Mouse (Mus musculus) left cerebral cortex, adult 11 months (tissue): ENCODE measurements around the gene Msrb3.

Experiments
- DNase-seq: peaks from one replicate; pipeline ENCODE4 v3.0.0; 2022; ENCODE audit warnings: low spot score

The Msrb3 gene

GRCm38 (mm10) chr10:120898357-120898756, 544 bp downstream of the Msrb3 start:
- DNase-seq: no peak

DNA sequence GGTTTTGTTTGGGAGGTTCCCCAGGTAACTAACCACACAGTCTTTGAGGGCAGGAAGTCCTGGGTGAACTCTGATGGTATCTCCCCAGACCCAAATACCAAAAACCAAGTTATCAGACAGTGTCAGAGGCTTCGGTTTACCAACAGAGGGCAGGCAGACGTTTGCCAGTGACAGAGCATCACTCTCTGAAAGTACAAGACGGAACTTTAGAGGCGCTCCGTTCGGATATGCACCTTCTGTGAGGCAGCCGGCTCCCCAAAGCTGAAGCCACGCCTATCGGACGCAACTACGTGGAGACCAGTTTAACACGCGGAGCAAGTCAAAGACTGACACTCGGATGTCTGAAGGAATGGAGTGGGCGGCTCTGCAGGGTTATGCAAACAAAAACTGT, 3.0 kb downstream of the Msrb3 start:
- no peak for DNase-seq

DNA sequence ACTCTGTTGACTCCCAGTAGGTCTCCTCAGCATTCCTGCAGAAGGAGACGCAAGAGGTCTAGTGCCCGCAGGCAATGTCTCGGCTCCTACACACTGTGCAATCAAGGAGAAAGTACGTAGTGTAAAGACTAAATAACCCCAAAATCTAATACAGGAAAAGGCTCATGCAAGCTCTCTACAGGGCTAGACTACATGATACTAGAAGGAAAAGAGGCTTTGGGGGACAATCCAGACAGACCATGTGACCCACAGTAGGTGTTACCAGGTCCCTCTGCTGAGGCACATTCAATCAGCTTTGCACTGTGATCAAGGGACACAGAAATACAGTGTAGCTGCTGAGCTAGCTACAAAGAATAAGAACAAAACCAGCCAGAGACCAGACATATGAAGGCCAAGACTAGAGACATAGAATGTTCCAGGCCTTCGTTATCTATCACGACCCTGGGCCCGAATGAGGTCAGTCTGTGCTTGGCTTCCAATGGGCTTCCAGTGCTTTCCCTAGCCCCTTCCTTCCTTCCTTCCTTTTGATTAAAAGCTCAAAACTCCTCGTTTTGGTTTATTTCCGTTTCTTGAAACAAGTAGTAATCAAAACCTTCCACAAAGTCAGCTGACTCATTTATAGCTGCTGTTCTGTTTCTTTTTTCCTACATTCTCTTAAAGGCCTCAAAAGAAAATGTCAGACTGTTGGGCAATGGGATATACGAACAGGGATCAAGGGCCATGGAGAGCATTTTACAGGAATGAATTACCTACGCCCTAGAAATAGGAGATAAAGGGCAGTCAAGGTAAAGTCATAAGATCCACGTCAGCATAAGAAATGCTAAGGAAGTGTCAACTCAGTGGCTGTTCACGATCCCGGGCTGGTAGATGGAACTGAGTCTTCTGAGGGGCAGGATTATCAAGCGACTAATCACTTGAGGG, 3.7 kb downstream of the Msrb3 start:
- no peak for DNase-seq

- DNase-seq: no peak
These were observed 5.0 kb downstream of the Msrb3 start for GRCm38 (mm10) chr10:120893938-120894337.

DNA sequence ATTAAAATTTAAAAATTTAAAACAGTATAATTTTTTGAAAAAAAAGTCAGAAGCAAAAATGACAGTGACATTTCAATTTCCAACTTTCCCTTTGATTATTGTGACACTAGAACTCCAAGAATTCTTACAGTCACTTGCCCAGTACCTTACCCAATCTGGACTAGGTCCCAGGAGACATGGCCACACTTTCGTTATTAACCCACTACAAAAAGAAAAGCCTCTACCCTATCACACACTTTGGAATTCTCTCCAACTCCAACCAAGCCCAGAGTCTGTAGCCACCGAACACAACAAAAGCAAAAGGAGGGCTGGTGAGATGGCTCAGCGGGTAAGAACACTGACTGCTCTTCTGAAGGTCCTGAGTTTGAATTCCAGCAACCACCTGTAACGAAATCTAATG, 7.8 kb downstream of the Msrb3 start:
- no peak for DNase-seq

DNA sequence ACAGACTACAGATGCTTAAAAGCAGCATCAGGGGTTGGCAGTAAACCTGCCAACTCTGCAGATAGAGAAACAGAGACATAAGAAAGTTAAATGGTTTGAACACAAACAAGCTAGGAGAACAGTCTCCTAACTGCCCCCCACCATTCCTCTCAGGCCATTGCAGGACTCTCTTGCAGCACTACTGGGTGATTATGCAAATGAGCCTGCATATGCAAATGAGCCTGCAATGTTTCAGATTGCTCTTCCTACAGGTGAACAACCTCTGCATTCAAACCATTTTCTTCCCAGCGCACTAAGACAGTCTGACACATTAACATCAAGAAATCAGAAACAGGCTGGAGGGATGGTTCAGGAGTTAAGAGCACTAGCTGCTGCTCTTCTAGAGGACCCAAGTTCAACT, 8.3 kb downstream of the Msrb3 start:
- DNase-seq: no peak

DNA sequence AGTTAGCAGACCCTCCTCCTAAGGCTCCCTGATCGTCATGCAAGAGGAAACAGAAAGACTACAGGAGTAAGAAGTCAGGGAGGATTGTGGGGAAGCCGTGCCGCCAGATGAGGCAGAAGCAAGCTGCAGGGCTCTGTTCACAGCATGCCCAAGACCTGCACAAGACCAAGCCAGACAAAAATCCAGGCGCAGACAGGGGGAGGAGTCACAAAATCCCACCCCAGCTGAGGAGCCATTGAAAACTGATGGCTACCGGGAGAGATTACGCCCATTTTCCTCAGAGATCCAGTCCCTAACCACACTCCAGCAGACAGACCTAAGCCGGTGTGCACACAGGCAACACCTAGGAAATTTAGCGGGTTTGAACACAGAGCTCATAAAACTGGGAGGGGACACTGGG, 10.4 kb downstream of the Msrb3 start:
- DNase-seq: no peak

DNA sequence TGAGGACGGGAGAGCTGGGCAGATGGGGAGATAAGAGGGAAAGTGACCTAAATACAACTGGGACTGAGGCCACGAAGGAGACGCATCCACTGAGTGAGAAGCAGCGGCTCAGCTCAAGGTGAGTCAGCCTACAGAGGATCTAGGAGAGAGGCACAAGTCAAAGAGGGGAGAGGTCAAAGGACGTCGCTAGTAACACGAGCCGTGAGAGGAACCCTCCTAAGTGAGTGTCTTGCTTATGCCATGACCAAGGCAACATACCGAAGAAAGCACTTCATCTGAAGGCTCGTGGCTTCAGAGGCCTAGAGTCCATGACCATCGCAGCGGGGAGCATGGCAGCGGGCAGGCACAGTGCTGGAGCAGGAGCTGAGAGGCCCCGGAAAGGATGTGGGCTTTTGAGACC, 14.7 kb downstream of the Msrb3 start:
- DNase-seq: no peak

DNA sequence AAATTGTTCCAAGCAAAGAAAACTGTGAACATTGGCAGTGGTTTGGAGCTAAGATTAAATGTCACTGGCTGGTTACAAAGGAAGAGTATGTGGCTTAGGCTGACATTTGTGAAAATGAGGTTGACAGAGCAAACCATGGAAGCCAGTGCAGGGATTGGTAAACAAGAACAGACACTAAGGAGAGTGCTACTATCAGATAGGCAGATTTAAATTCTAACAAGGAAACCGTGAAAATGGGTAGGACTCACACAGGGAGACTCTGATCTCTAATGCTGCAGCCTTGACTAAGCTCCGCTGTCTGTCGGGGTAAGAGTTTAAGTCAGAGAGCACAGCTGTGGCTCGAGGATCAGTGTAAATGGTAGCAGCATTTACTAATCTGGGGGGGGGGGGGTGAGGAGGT, 15.2 kb downstream of the Msrb3 start:
- DNase-seq: no peak

- no peak for DNase-seq
These were observed 15.9 kb downstream of the Msrb3 start for GRCm38 (mm10) chr10:120883069-120883415.

DNA sequence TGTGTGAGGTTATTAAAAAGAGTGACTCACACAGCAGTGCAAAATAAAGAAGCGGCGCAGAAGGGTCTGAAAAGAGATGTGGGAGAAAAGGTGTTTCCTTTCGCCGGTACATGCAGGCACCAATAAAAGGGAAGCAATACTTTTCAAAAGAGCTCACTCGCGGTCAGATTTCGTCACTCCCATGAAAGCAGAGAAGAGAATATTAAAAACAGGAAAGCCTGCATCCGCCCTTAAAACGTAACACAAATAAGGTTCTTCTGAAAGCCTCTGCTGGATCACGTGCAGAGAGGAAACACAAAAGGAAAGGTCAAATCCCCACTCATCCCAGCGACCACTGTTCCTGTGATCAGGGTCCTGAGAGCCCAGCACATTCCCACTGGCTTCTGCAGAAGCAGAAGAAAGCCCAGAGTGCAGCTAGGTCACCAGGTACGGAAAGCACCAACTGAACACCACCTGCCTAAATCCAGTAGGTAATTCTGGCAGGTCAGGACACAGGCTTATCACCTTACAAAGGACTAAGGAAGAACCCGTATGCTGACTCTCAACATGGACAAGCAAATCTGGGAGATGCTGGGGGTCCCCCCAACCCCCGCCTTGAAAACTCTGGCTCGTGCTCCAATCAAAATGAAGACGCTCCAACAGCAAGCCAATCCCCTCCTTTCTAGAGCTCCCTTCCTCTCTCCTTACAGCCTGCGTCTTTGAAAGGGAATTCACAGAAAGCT, 16.4 kb downstream of the Msrb3 start:
- DNase-seq: no peak

DNA sequence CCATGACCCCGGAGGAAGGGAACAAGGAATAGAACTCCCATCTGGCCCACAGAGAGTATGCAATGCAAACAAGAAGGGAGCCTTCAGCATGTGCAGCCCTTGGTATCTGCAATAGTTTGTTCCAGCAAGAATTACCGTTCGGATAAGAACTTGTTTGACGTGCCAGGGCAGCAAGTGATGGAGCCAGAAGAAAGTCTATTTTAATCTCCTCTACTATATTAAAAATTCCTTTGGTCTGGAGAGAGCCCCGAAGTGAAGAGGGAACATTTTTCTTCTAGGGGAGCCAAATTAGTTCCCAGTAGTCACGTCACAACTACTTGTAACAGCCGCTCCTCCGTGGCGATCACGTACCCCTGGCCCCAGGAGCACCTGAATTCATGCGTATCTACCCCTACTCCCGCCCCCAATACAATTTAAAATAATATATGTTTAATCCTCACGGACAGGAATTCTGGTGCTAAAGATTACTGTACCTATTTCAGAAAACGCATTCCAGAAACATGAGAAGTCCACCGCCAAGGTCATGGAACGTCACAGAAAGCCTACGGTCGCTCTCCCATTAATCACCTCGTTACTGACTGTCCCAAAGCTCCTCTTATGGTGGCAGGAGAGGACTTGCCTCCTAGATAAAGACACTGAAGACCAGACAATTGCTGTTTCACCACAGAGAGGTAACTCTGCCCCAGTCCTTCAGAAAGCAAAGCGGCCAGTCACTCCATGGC, 22.2 kb downstream of the Msrb3 start:
- DNase-seq: no peak

GRCm38 (mm10) chr10:120875672-120876463, 23.0 kb downstream of the Msrb3 start:
- peak; percentile 65 for DNase-seq

- no peak for DNase-seq
These were observed 24.6 kb downstream of the Msrb3 start for GRCm38 (mm10) chr10:120874261-120874660.

- DNase-seq: no peak
These were observed 25.2 kb downstream of the Msrb3 start for GRCm38 (mm10) chr10:120873646-120874201.

DNA sequence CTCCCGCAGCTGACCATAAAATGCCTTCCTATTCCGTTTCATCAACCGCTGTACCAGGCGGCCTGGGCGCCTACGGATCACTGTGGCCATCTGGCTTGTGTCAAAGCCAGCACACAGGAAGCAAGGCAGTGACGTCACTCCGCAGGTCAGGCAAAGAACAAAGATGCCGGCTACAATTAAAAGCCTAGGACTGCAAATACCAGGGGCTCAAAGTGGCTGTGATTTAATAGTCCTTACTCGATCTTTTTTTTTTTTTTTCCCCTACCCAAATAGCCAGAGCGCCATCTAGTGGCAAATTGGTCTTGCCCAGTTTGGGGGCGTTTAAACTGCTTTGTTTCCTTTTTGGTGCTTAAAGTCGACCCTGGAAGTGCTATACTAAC, 26.4 kb downstream of the Msrb3 start:
- DNase-seq: no peak

GRCm38 (mm10) chr10:120871630-120872482, 27.0 kb downstream of the Msrb3 start:
- no peak for DNase-seq

DNA sequence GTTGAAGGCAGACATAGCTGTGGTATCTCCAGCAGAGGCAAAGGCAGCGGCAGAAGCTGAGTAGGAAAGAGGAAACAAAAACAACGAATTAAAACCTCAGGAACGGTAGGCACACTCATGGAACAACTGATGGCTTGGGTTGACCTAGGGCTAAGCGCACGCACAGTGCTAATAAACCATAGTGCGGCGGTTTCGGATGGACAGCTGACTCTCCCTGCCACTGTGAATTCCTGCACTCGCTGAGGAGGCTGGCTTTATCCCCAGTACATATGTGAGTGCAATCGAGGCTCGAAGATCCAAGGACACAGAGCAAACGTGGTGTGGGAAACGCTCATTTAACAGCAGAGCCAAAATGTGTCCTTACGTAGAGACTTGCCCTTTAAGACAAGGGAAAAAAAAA, 27.8 kb downstream of the Msrb3 start:
- DNase-seq: no peak

GRCm38 (mm10) chr10:120869241-120869775, 29.6 kb downstream of the Msrb3 start:
- DNase-seq: no peak

DNA sequence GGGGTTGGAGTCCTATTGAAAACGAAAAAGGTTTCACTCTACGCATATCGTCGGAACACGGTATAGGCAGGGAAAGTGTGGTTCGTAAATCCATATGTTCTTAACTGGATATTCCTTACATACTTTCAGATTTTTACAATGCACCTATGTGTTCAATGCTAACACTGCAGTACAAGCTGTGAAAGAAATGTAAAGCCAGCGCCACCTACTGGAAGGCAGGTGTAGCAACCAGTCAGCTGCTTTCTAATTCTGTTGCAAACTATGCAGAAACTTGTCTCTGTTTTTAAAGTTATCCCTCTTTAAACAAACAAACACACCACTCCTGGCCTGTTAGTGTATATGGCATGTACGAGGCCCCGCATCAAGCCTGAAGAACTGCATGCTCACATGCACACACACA, 34.5 kb downstream of the Msrb3 start:
- DNase-seq: peak; percentile 23

- no peak for DNase-seq
These were observed 37.2 kb downstream of the Msrb3 start for GRCm38 (mm10) chr10:120861674-120862073.
